Mouse (Mus musculus) embryonic facial prominence, embryonic 12.5 days (tissue): ENCODE results near the gene Cltb. TPM values are rescaled to one million over a fixed set of nuclear protein-coding genes. Genes with fewer than 3 reads are reported as not detected.
A peak's percentile ranks its signal among the peaks of the same experiment; 100 is the strongest.

Source experiments
- ATAC-seq: fragments of 200-750 bp; cut with Nextera tagmentation; 2 replicates; pipeline ENCODE4 v1.8.0; 2017; ENCODE audit not compliant: insufficient number of reproducible peaks, insufficient read depth, low FRiP score, low TSS enrichment
- H3K27ac ChIP-seq: fragments of 300-500 bp; sonication (generic); 2 replicates; pipeline ENCODE4 v1.5.1; 2016; ENCODE audit warnings: mild to moderate bottlenecking
- H3K27me3 ChIP-seq: fragments of 300-500 bp; sonication (generic); 2 replicates; pipeline ENCODE4 v1.6.1; 2016; ENCODE audit warnings: mild to moderate bottlenecking, moderate library complexity
- H3K36me3 ChIP-seq: fragments of 300-500 bp; sonication (generic); 2 replicates; pipeline ENCODE4 v1.6.1; 2016; ENCODE audit warnings: mild to moderate bottlenecking
- H3K4me1 ChIP-seq: fragments of 300-500 bp; sonication (generic); 2 replicates; pipeline ENCODE4 v1.6.1; 2016
- H3K4me2 ChIP-seq: fragments of 300-500 bp; sonication (generic); replicated peaks from 2 replicates; pipeline ENCODE4 v1.6.1; 2016; ENCODE audit warnings: mild to moderate bottlenecking, moderate library complexity
- H3K4me3 ChIP-seq: fragments of 300-500 bp; sonication (generic); 2 replicates; pipeline ENCODE4 v1.5.1; 2016; ENCODE audit warnings: mild to moderate bottlenecking
- H3K9ac ChIP-seq: fragments of 300-500 bp; sonication (generic); 2 replicates; pipeline ENCODE4 v1.6.1; 2016; ENCODE audit warnings: mild to moderate bottlenecking, moderate library complexity
- H3K9me3 ChIP-seq: fragments of 300-500 bp; sonication (generic); 2 replicates; pipeline ENCODE4 v1.6.1; 2016; ENCODE audit warnings: mild to moderate bottlenecking, moderate library complexity
- WGBS: fragments of 180-500 bp; shearing (Covaris S2); methylation state at CpG from one replicate; pipeline ENCODE4 v1.1.7; 2016; 5-methylcytosine and 5-hydroxymethylcytosine counted together
- polyA plus RNA-seq: library from polyadenylated mRNA; unstranded; fragments of >200 nt; fragmentation: Nextera tagmentation; extraction: Ambion mirVana; gene quantifications from 2 replicates; pipeline ENCODE4 v1.2.1, GENCODE M21; 2016

Cltb gene
- polyA plus RNA-seq, 1 experiment from 2014 or later: 28.0 TPM

GRCm38 (mm10) chr13:54593617-54594016 is 17.5 kb downstream of the Cltb start:
- H3K36me3 ChIP-seq: 0 out of 2 replicates have a peak, but pooled peaks cover 5% of the 10 kb centered on the region
- 91% methylated on average over 11 of the region's 11 CpGs for WGBS
- no peak overlapping the region for H3K4me3 ChIP-seq
- H3K9me3 ChIP-seq: no peaks in the 10 kb centered on the region
- H3K4me1 ChIP-seq: peaks cover 10% of the 10 kb centered on the region
- H3K27ac ChIP-seq: no peak overlapping the region
- H3K27me3 ChIP-seq: no peaks in the 10 kb centered on the region
- no peak overlapping the region for H3K4me2 ChIP-seq
- no peak overlapping the region for H3K9ac ChIP-seq
- no peak for ATAC-seq

- Histone ChIP-seq H3K27ac (no peak overlapping the region), H3K4me2 (peak overlapping the region; percentile 68), H3K9ac (no peak overlapping the region), H3K9me3 (no peaks in the 10 kb centered on the region), H3K4me3 (no peak overlapping the region), H3K4me1 (peaks cover 10% of the 10 kb centered on the region), H3K36me3 (peaks cover 7% of the 10 kb centered on the region), H3K27me3 (no peaks in the 10 kb centered on the region)
- 91% methylated on average over 8 of the region's 8 CpGs for WGBS
- ATAC-seq: no peak
Measured at GRCm38 (mm10) chr13:54591776-54592356, 19.3 kb downstream of the Cltb start.

- Histone ChIP-seq H3K4me3 (peak within 1 kb of the TSS; percentile 78), H3K27ac (peak within 1 kb of the TSS; percentile 82), H3K36me3 (peaks cover 17% of the 10 kb centered on the region), H3K9ac (peak within 1 kb of the TSS; percentile 80), H3K27me3 (no peaks in the 10 kb centered on the region), H3K4me1 (peaks cover 10% of the 10 kb centered on the region), H3K9me3 (no peaks in the 10 kb centered on the region), H3K4me2 (peak within 1 kb of the TSS; percentile 68)
- under 1% methylated on average over 51 of the region's 51 CpGs for WGBS
- ATAC-seq: peak; percentile 95
Measured at GRCm38 (mm10) chr13:54589996-54590951, 20.9 kb downstream of the Cltb start, which contains the start of the genes Nop16 and Higd2a. Nop16 (minus strand) TSS chr13:54590090. Higd2a (plus strand) TSS chr13:54590207.

- Histone ChIP-seq H3K27ac (no peak overlapping the region), H3K36me3 (peaks cover 25% of the 10 kb centered on the region), H3K9ac (peak overlapping the region; percentile 50), H3K9me3 (no peaks in the 10 kb centered on the region), H3K4me2 (peak overlapping the region; percentile 68), H3K4me1 (peaks cover 10% of the 10 kb centered on the region), H3K27me3 (no peaks in the 10 kb centered on the region), H3K4me3 (peak overlapping the region; percentile 78)
- no peak for ATAC-seq
- 2% methylated on average over 24 of the region's 24 CpGs for WGBS
Measured at GRCm38 (mm10) chr13:54589414-54589995, 21.6 kb downstream of the Cltb start.

- no peak for ATAC-seq
- H3K27me3 ChIP-seq: no peaks in the 10 kb centered on the region
- no peaks in the 10 kb centered on the region for H3K9me3 ChIP-seq
- peaks cover under 1% of the 10 kb centered on the region for H3K4me1 ChIP-seq
- H3K27ac ChIP-seq: no peak overlapping the region
- H3K4me2 ChIP-seq: no peak overlapping the region
- no peak overlapping the region for H3K9ac ChIP-seq
- H3K4me3 ChIP-seq: no peak overlapping the region
- 89% methylated on average over 11 of the region's 11 CpGs for WGBS
- H3K36me3 ChIP-seq: peaks cover 58% of the 10 kb centered on the region
Measured at GRCm38 (mm10) chr13:54585831-54586230, 25.3 kb downstream of the Cltb start.

GRCm38 (mm10) chr13:54582860-54583259 is 28.3 kb downstream of the Cltb start:
- ATAC-seq: no peak
- Histone ChIP-seq H3K36me3 (peaks cover 85% of the 10 kb centered on the region), H3K4me2 (no peak overlapping the region), H3K27ac (no peak overlapping the region), H3K9ac (no peak overlapping the region), H3K9me3 (no peaks in the 10 kb centered on the region), H3K4me3 (no peak overlapping the region), H3K27me3 (no peaks in the 10 kb centered on the region), H3K4me1 (no peaks in the 10 kb centered on the region)
- WGBS: 84% methylated on average over 5 of the region's 5 CpGs

GRCm38 (mm10) chr13:54582126-54582525 is 29.0 kb downstream of the Cltb start:
- Histone ChIP-seq H3K4me2 (no peak overlapping the region), H3K27me3 (no peaks in the 10 kb centered on the region), H3K9ac (no peak overlapping the region), H3K36me3 (peaks cover 87% of the 10 kb centered on the region), H3K4me1 (no peaks in the 10 kb centered on the region), H3K27ac (no peak overlapping the region), H3K9me3 (no peaks in the 10 kb centered on the region), H3K4me3 (no peak overlapping the region)
- 79% methylated on average over 10 of the region's 10 CpGs for WGBS
- no peak for ATAC-seq

- H3K4me1 ChIP-seq: peaks cover 2% of the 10 kb centered on the region; the same call in 1 of the 2 replicates
- WGBS: 79% methylated on average over 2 of the region's 2 CpGs
- H3K9me3 ChIP-seq: no peaks in the 10 kb centered on the region
- ATAC-seq: no peak
- no peak overlapping the region for H3K4me2 ChIP-seq
- H3K27me3 ChIP-seq: no peaks in the 10 kb centered on the region
- H3K4me3 ChIP-seq: no peak overlapping the region
- peaks cover 90% of the 10 kb centered on the region for H3K36me3 ChIP-seq
- H3K9ac ChIP-seq: no peak overlapping the region
- no peak overlapping the region for H3K27ac ChIP-seq
Measured at GRCm38 (mm10) chr13:54581385-54581784, 29.8 kb downstream of the Cltb start.

GRCm38 (mm10) chr13:54577652-54578507 is 33.3 kb downstream of the Cltb start:
- no peaks in the 10 kb centered on the region for H3K27me3 ChIP-seq
- no peak overlapping the region for H3K4me3 ChIP-seq
- H3K4me2 ChIP-seq: no peak overlapping the region
- ATAC-seq: no peak
- H3K4me1 ChIP-seq: peaks cover 12% of the 10 kb centered on the region
- H3K27ac ChIP-seq: no peak overlapping the region
- no peaks in the 10 kb centered on the region for H3K9me3 ChIP-seq
- no peak overlapping the region for H3K9ac ChIP-seq
- peaks cover 56% of the 10 kb centered on the region for H3K36me3 ChIP-seq
- 84% methylated on average over 21 of the region's 21 CpGs for WGBS

- Histone ChIP-seq H3K27ac (peak overlapping the region; percentile 77; the same call in 1 of the 2 replicates), H3K4me3 (peak overlapping the region; percentile 99), H3K9me3 (no peaks in the 10 kb centered on the region), H3K36me3 (peaks cover 36% of the 10 kb centered on the region), H3K4me1 (peaks cover 12% of the 10 kb centered on the region), H3K27me3 (no peaks in the 10 kb centered on the region), H3K9ac (peak overlapping the region; percentile 91), H3K4me2 (peak overlapping the region; percentile 82)
- under 1% methylated on average over 19 of the region's 19 CpGs for WGBS
- ATAC-seq: no peak
Measured at GRCm38 (mm10) chr13:54575489-54575888, 35.7 kb downstream of the Cltb start.
